Mouse (Mus musculus) cerebellum, adult 18-20 months (tissue): ENCODE results near the gene Krtap19-4.

Experiments
- DNase-seq, 2 experiments: peaks; one replicate each; pipeline ENCODE4 v3.0.0; 2021

Gene Krtap19-4

DNA sequence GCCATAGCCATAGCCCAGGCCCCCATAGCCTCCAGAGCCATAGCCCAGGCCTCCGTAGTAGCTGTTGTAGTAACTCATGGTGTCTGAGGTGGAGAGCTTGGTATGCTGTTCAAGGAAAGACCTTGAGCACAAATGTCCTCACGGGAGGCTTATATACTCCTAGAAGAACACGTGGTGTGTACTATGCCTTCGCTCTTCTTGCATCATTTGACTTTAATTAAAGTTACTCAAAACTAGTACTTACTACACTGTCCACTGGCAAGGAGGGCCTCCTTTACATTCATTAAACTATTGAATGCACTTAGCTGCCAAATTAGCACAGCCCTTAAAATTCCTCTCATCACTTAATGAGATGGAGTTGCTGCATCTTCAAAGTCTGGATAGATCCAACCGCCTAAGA lies at the start of gene Krtap19-4:
Gene Krtap19-4, minus strand, starts transcription at position 101 of the 400 bp plus-strand sequence.
- DNase-seq: no peak

DNA sequence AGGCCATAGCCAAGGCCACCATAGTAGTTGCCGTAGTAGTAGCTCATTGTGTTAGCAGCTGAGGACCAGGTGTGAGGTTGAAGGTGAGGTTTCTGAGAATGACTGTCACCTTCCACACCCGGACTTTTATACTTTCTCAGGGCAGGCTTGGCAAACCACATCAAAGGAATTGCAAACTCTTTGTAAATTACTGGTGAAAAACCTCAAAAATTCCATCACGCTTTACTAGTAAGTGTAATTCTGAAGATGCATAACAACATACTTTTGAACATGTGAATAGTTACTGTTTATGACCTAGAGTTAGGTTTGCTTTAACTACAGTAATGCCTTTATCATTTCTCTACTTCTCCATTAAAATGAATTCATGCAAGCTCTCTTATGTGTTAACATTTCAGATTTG lies 47.3 kb upstream of the Krtap19-4 start, which contains the start of gene Krtap19-9b:
Gene Krtap19-9b, minus strand, starts transcription at position 101 of the 400 bp plus-strand sequence.
- DNase-seq: no peak

DNA sequence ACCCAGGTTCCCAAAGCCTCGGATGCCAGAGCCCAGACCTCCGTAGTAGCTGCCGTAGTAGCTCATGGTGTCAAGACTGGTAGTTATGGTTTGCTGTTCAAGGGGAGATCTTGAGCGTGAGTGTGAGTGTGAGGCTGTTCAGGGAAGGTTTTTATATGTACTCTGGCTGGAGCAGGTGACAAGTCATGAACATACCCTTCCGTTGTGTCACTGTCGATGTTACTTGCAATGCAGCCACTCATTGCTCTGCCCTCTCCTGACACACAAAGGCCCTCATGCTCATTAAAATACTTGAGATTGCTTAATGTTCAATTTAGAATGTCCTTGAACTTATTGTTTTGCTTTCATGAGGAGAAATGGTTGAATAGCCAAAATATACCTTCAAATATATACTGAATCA lies 11.5 kb upstream of the Krtap19-4 start, which contains the start of gene Krtap19-5:
Gene Krtap19-5, minus strand, starts transcription at position 101 of the 400 bp plus-strand sequence.
- DNase-seq: no peak

DNA sequence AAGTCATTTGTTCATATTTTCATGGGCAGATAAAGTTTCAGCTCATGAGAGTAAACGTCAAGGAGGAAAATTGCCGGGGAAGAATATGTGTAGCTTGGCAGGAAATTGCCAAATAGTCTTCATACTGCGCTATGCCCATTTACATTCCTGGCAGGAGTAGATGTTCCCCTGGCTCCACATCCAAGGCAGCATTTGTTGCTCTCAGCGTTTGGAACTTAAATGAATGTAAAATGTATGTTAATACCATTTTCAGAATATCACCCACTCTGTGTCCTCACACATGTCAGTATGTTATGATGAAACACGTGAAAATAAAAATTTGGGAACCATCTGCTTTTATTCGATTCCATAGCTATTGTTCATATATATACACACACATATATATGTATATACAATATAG lies 2.0 kb upstream of the Krtap19-4 start:
- DNase-seq: no peak

DNA sequence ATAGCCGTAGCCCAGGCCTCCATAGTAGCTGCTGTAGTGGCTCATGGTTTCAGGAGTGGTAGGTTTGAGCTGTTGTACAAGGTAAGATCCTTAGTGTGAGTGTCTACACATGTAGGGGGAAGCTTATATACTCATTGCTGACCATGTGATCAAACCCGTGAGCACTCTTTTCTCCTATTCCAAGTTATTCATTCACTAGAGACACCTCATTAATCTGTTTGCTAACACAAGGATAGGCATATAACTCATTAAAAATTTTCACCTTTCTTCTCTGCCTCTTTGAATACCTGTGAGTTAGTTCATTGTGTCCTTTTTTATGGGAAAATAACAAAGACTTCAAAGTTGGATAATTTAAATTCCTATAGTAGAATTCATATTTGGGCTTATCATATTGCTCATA lies 7.0 kb downstream of the Krtap19-4 start, which contains the start of gene Krtap19-3:
Gene Krtap19-3, minus strand, starts transcription at position 101 of the 400 bp plus-strand sequence.
- DNase-seq: no peak

DNA sequence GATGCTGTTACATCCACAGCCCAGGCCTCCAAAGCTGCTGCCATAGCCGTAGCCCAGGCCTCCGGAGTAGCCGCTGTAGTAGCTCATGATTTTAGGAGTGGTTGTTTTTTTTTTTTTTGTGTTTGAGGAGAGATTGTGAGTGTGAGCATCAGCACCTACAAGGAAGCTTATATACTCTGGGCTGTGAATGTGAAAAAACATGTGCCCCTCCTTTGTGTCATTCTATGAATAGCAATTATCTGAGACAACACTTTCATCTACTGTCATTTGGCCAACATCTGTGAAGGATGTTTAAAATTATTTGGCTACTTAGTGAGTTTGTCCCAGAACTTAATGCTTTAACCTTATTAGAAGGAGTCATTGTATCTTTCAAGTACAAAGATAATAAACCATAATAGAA lies 10.7 kb downstream of the Krtap19-4 start, which contains the start of gene Krtap19-2:
Gene Krtap19-2, minus strand, starts transcription at position 101 of the 400 bp plus-strand sequence.
- no peak for DNase-seq

DNA sequence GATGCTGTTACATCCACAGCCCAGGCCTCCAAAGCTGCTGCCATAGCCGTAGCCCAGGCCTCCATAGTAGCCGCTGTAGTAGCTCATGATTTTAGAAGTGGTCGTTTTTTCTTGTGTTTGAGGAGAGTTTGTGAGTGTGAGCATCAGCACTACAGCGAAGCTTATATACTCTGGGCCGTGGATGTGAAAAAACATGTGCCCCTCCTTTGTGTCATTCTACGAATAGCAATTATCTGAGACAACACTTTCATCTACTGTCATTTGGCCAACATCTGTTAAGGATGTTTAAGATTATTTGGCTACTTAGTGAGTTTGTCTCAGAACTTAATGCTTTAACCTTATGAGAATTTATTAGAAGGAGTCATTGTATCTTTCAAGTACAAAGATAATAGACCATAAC lies 15.6 kb downstream of the Krtap19-4 start, which contains the start of gene Krtap19-1:
Gene Krtap19-1, minus strand, starts transcription at position 101 of the 400 bp plus-strand sequence.
- no peak for DNase-seq

DNA sequence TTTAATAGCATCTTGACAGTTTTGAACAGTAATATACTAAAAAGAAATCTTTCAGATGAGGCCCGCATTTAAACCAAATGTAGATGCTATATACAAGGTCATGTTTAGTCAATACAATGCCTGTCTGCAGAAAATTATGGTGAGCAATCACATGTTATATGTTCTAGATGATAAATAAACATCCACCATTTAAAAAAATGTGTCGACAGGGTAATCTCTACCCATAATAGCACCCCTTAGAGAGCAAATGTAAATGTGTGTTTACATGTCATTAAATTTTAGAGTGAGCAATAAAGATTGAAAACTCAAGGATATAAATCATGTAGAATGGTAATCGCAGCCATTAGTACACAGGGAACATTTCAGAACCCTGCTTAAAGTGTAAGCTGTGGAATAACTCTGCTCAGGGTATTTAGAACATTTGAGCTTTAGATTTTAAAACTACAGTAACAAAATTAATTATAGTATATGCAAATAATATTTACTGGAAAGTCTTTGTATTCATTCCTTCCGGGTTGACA lies 19.9 kb downstream of the Krtap19-4 start:
- DNase-seq: no peak

DNA sequence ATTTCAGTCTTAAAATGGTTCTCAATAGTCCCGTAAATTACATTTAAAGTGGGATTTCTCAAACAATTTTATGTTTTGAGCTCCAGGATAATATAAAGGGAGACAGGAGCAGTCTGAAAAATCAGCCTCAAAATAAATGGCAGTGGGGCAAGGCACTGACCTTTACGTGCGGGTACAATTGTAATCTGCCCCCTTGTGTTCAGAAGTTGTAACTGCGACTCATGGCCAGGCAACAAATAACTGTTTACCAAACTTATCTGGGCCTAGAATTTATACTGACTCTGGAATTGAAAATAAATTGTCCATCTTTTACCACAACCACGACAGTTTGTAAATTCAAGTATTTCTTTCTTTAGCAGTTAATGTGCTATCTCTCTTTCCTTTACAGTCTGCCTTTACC lies 33.4 kb downstream of the Krtap19-4 start:
- DNase-seq: peak; percentile 10 to 15

DNA sequence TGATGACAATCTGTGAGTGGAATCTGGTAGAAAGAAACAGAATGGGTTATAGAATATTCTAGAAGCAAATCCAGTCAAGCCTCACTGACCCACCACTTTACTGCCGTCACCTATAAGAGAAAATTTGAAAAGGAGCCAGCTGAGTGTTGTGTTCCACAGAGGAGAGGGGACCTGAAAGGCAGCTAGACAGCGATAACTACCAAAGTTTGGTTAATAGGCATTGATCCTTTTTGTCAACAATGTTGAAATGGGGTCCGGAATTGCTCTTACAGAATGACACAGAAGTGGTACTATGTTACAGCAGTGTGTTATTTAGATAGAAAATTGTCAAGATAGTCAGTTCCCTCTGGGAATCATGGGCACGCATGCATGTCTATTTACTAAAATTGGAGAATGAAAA lies 36.3 kb downstream of the Krtap19-4 start:
- DNase-seq: no peak

DNA sequence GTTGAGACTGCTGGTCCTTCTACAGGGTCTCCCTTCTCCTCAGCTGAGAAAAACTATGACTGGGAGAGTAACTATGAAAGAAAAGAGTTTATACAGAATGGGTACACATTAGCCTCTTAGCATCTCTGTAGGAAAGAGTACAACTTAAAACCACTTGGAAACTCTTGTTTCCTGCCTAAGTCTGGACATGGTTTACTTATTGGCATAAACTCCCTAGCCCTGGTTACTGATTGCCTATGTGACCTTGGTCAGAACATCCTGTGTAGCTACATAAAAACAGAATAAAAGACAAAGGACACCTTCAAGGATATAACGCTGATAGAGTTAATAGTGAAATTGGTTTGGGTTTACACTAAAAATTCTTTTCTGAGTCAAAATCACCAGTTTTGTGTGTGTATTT lies 37.5 kb downstream of the Krtap19-4 start:
- no peak for DNase-seq
